Mouse (Mus musculus): ENCODE measurements around the gene Mrps11. TPM values are rescaled to one million over a fixed set of nuclear protein-coding genes. Genes with fewer than 3 reads are reported as not detected.

Gene Mrps11
- total and polyA plus RNA-seq, 3 experiments, result 68.3 to 94.6 (median 75.1) TPM

DNA sequence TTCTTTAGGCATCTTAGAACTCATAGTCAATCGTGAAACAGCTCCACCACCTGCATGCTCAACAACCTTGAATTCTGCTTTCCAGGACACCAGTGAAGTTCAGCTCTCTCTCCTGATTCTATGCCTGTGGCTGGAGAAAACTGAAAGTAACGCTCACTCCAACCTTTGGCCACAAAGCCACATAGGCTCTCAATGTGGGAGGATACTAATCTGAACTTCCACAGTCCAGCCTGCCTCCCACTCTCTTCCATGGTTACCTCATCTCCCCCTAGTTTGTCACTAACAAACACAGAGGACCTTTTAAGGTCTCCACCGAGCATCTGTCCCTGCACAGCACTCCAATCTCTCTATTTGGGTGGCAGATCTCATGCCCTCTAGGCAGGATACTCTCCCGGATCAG, 52.7 kb downstream of the Mrps11 start:
- peaks cover 42 to 65% of the 10 kb centered on the region in 2 experiments for H3K36me3 ChIP-seq (replicated peaks in 1 of 2; ENCODE audit: control insufficient read depth in 1 of 2, insufficient read depth in 1 of 2, low read length in 1 of 2)
- DNase-seq (ENCODE audit: extremely low read depth), result no peak
- H3K79me2 ChIP-seq (replicated peaks; ENCODE audit: control insufficient read depth, extremely low read depth, insufficient read depth, poor library complexity, severe bottlenecking), result no peaks in the 10 kb centered on the region
- in situ Hi-C loops (cut with MboI; ENCODE audit: low pct_ligation_motif_present, low pct_unique_long_range_greater_than_20kb, low sequenced_read_pairs) (no loop called here), dilution Hi-C loops (cut with MboI; ENCODE audit: extremely low pct_ligation_motif_present, extremely low pct_unique_long_range_greater_than_20kb, low sequenced_read_pairs) (no loop called here)
- no peak overlapping the region for H3K27ac ChIP-seq (ENCODE audit: insufficient read depth, low read depth)
- H3K4me3 ChIP-seq (replicated peaks in 1 of 3; ENCODE audit: low read depth in 2 of 3, low read length in 2 of 3, poor library complexity in 1 of 3), result no peak overlapping the region
- TF ChIP-seq ZKSCAN1 (IDR thresholded peaks at IDR 0.05; ENCODE audit: borderline replicate concordance, low read depth, low read length) (no peak), CHD1 (IDR thresholded peaks at IDR 0.05; ENCODE audit: low read depth, low read length) (no peak), TCF12 (IDR thresholded peaks at IDR 0.05; ENCODE audit: low read depth, low read length) (no peak), CHD2 (IDR thresholded peaks at IDR 0.05; ENCODE audit: low read length) (no peak), POLR2AphosphoS2 (IDR thresholded peaks at IDR 0.05; ENCODE audit: low read depth, low read length) (no peak)
- H3K9me3 ChIP-seq (replicated peaks; ENCODE audit: low read length), result no peaks in the 10 kb centered on the region
- no peak overlapping the region for H3K9ac ChIP-seq (ENCODE audit: insufficient read depth, low read depth)
- H3K27me3 ChIP-seq (replicated peaks), result no peaks in the 10 kb centered on the region
- H3K4me2 ChIP-seq (ENCODE audit: insufficient read depth, low read depth, poor library complexity, severe bottlenecking), result no peak overlapping the region
- H3K4me1 ChIP-seq (ENCODE audit: control insufficient read depth in 1 of 2, insufficient read depth in 2 of 2), result no peaks in the 10 kb centered on the region

DNA sequence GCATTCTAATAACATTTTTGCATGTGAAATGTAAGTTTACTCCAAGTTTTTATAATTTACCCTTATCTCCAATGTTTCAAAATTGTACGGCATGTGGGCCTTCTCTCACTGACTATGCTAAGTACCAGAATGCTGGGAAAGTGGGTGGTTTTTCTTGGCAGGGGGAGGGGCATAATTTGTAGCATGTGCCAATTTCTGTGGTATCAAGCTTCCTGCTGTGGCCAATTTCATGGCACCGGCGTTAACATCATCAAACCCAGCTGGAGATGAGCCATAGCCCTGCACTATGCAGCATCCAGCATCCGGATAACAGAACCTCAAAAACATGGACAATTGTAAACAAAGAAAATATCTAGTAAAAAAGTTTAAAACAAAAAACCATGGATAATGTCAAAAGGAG, 54.3 kb downstream of the Mrps11 start:
- dilution Hi-C loops (cut with MboI; ENCODE audit: extremely low pct_ligation_motif_present, extremely low pct_unique_long_range_greater_than_20kb, low sequenced_read_pairs) (no loop called here), in situ Hi-C loops (cut with MboI; ENCODE audit: low pct_ligation_motif_present, low pct_unique_long_range_greater_than_20kb, low sequenced_read_pairs) (no loop called here)
- Histone ChIP-seq H3K4me2 (ENCODE audit: insufficient read depth, low read depth, poor library complexity, severe bottlenecking) (no peak overlapping the region), H3K79me2 (replicated peaks; ENCODE audit: control insufficient read depth, extremely low read depth, insufficient read depth, poor library complexity, severe bottlenecking) (peaks cover 3% of the 10 kb centered on the region; the same call in 1 of the 2 replicates), H3K36me3 (replicated peaks in 1 of 2; ENCODE audit: control insufficient read depth in 1 of 2, insufficient read depth in 1 of 2, low read length in 1 of 2) (peaks cover 46 to 78% of the 10 kb centered on the region in 2 experiments), H3K4me1 (ENCODE audit: control insufficient read depth in 1 of 2, insufficient read depth in 2 of 2) (no peaks in the 10 kb centered on the region), H3K27ac (ENCODE audit: insufficient read depth, low read depth) (no peak overlapping the region), H3K27me3 (replicated peaks) (no peaks in the 10 kb centered on the region), H3K4me3 (replicated peaks in 1 of 3; ENCODE audit: low read depth in 2 of 3, low read length in 2 of 3, poor library complexity in 1 of 3) (no peak overlapping the region), H3K9ac (ENCODE audit: insufficient read depth, low read depth) (no peak overlapping the region), H3K9me3 (replicated peaks; ENCODE audit: low read length) (no peaks in the 10 kb centered on the region)
- no peak for DNase-seq (ENCODE audit: extremely low read depth)
- TF ChIP-seq ZNF384 (IDR thresholded peaks at IDR 0.05; ENCODE audit: low read depth, low read length), result no peak

DNA sequence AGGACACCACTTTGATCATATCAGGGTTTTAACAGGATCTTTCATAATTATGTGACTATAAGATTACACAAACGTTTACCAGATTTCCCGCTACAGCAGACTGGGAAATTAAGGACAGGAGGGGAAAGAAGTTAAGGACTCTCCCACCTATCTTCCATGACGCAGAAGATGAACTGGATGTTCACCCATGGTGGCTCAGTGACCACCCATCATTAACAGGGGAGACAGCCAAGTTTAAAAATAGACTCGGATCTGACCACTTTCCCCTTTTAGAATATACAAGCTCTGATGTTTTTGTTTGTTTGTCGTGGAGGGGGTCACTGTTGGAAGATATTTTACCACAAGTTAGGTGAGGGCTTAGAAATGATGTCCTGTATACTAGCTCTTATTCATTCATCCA, 58.7 kb downstream of the Mrps11 start:
- Histone ChIP-seq H3K9me3 (replicated peaks; ENCODE audit: low read length) (no peaks in the 10 kb centered on the region), H3K4me2 (ENCODE audit: insufficient read depth, low read depth, poor library complexity, severe bottlenecking) (no peak overlapping the region), H3K4me1 (ENCODE audit: control insufficient read depth in 1 of 2, insufficient read depth in 2 of 2) (peaks cover 3 to 11% of the 10 kb centered on the region in 2 experiments), H3K79me2 (replicated peaks; ENCODE audit: control insufficient read depth, extremely low read depth, insufficient read depth, poor library complexity, severe bottlenecking) (peaks cover 11% of the 10 kb centered on the region), H3K36me3 (replicated peaks in 1 of 2; ENCODE audit: control insufficient read depth in 1 of 2, insufficient read depth in 1 of 2, low read length in 1 of 2) (peaks cover 41 to 75% of the 10 kb centered on the region in 2 experiments), H3K4me3 (replicated peaks in 1 of 3; ENCODE audit: low read depth in 2 of 3, low read length in 2 of 3, poor library complexity in 1 of 3) (no peak overlapping the region), H3K27me3 (replicated peaks) (no peaks in the 10 kb centered on the region), H3K9ac (ENCODE audit: insufficient read depth, low read depth) (no peak overlapping the region), H3K27ac (ENCODE audit: insufficient read depth, low read depth) (no peak overlapping the region)
- DNase-seq (ENCODE audit: extremely low read depth), result no peak
- in situ Hi-C loops (cut with MboI; ENCODE audit: low pct_ligation_motif_present, low pct_unique_long_range_greater_than_20kb, low sequenced_read_pairs) (no loop called here), dilution Hi-C loops (cut with MboI; ENCODE audit: extremely low pct_ligation_motif_present, extremely low pct_unique_long_range_greater_than_20kb, low sequenced_read_pairs) (no loop called here)
- TF ChIP-seq POLR2A (IDR thresholded peaks at IDR 0.05; ENCODE audit: low read depth, low read length) (no peak), MEF2A (IDR thresholded peaks at IDR 0.05; ENCODE audit: borderline replicate concordance, low read depth, low read length) (no peak), USF2 (conservative IDR thresholded peaks at IDR 0.05; ENCODE audit: low read depth, low read length) (no peak), HCFC1 (IDR thresholded peaks at IDR 0.05; ENCODE audit: low read depth, low read length) (no peak), BHLHE40 (IDR thresholded peaks at IDR 0.05; ENCODE audit: low read depth, low read length) (no peak), POLR2AphosphoS2 (IDR thresholded peaks at IDR 0.05; ENCODE audit: low read depth, low read length) (no peak), UBTF (IDR thresholded peaks at IDR 0.05; ENCODE audit: low read depth, low read length) (no peak), ZNF384 (IDR thresholded peaks at IDR 0.05; ENCODE audit: low read depth, low read length) (no peak), ETS1 (conservative IDR thresholded peaks at IDR 0.05; ENCODE audit: low read depth, low read length) (no peak), EP300 (IDR thresholded peaks at IDR 0.05; ENCODE audit: low read length) (no peak), IRF4 (IDR thresholded peaks at IDR 0.05; ENCODE audit: low read depth, low read length) (no peak), ZMIZ1 (IDR thresholded peaks at IDR 0.05; ENCODE audit: low read depth, low read length) (no peak), JUN (IDR thresholded peaks at IDR 0.05; ENCODE audit: insufficient read depth, low read depth, low read length) (no peak)
